Mouse (Mus musculus): Measurements from ENCODE around the gene Sytl3. TPM values are rescaled to one million over a fixed set of nuclear protein-coding genes. Genes with fewer than 3 reads are reported as not detected.
"Not testable (repeated sequence)": the region's sequence is repeated elsewhere in the genome, so short reads cannot be mapped to it uniquely, and the experiment has no call there.

Gene Sytl3
- polyA plus RNA-seq, 1 experiment from 2014 or later = 1.1 TPM

GRCm38 (mm10) chr17:6650904-6651565 lies 7.9 kb upstream of the Sytl3 start:
- H3K27ac ChIP-seq; H3K9ac ChIP-seq; H3K27me3 ChIP-seq; H3K4me3 ChIP-seq; H3K4me2 ChIP-seq; H3K4me1 ChIP-seq; H3K9me3 ChIP-seq; ATAC-seq (ENCODE audit: borderline replicate concordance, extremely low read depth, low FRiP score, low TSS enrichment); H3K36me3 ChIP-seq: not testable (repeated sequence)
- WGBS = 87% methylated on average over 6 of the region's 7 CpGs

GRCm38 (mm10) chr17:6653341-6653946 lies 5.4 kb upstream of the Sytl3 start:
- not testable (repeated sequence) for H3K4me2 ChIP-seq; ATAC-seq (ENCODE audit: borderline replicate concordance, extremely low read depth, low FRiP score, low TSS enrichment); H3K9me3 ChIP-seq

GRCm38 (mm10) chr17:6655087-6655511 lies 3.8 kb upstream of the Sytl3 start:
- not testable (repeated sequence) for H3K27me3 ChIP-seq, H3K9me3 ChIP-seq, H3K36me3 ChIP-seq, H3K4me1 ChIP-seq
- Histone ChIP-seq H3K4me3 (peak overlapping the region; percentile 56), H3K9ac (peak overlapping the region; percentile 62), H3K27ac (peak overlapping the region; percentile 87), H3K4me2 (peak overlapping the region; percentile 59)
- peak; percentile 85 for ATAC-seq (ENCODE audit: borderline replicate concordance, extremely low read depth, low FRiP score, low TSS enrichment)
- WGBS = under 1% methylated on average over 36 of the region's 36 CpGs

More at GRCm38 (mm10) chr17:6653341-6653946, 5.4 kb upstream of the Sytl3 start:
- H3K27me3 ChIP-seq, H3K9ac ChIP-seq, H3K4me3 ChIP-seq, H3K36me3 ChIP-seq, H3K4me1 ChIP-seq, H3K27ac ChIP-seq: not testable (repeated sequence)
- WGBS = 73% methylated on average over 4 of the region's 5 CpGs

- H3K27me3 ChIP-seq, H3K36me3 ChIP-seq, H3K9me3 ChIP-seq, H3K4me1 ChIP-seq: not testable (repeated sequence)
- H3K9ac ChIP-seq = peak within 1 kb of the TSS; percentile 62
- ATAC-seq (ENCODE audit: borderline replicate concordance, extremely low read depth, low FRiP score, low TSS enrichment) = peak; percentile 97
- peak within 1 kb of the TSS; percentile 59 for H3K4me2 ChIP-seq
- peak within 1 kb of the TSS; percentile 87 for H3K27ac ChIP-seq
- WGBS = 1% methylated on average over 31 of the region's 33 CpGs
- H3K4me3 ChIP-seq = peak within 1 kb of the TSS; percentile 56
These were observed 3.2 kb upstream of the Sytl3 start, which contains the start of gene Dynlt1f for GRCm38 (mm10) chr17:6655567-6656281. Gene Dynlt1f (minus strand): TSS chr17:6655900.

GRCm38 (mm10) chr17:6656471-6656870 lies 2.4 kb upstream of the Sytl3 start:
- H3K4me2 ChIP-seq; H3K4me3 ChIP-seq; H3K27me3 ChIP-seq; H3K36me3 ChIP-seq; ATAC-seq (ENCODE audit: borderline replicate concordance, extremely low read depth, low FRiP score, low TSS enrichment); H3K4me1 ChIP-seq; H3K9ac ChIP-seq; H3K27ac ChIP-seq; H3K9me3 ChIP-seq: not testable (repeated sequence)
- 87% methylated on average over 1 of the region's 3 CpGs for WGBS

GRCm38 (mm10) chr17:6660589-6660988 lies 1.7 kb downstream of the Sytl3 start:
- H3K4me2 ChIP-seq, H3K4me3 ChIP-seq, H3K27me3 ChIP-seq, H3K36me3 ChIP-seq, H3K4me1 ChIP-seq, H3K9ac ChIP-seq, H3K9me3 ChIP-seq: not testable (repeated sequence)
- 15% methylated on average over 6 of the region's 6 CpGs for WGBS
- peak overlapping the region; percentile 61 for H3K27ac ChIP-seq
- peak; percentile 3; the same call in 1 of the 2 replicates for ATAC-seq (ENCODE audit: borderline replicate concordance, extremely low read depth, low FRiP score, low TSS enrichment)

GRCm38 (mm10) chr17:6661093-6661816 lies 2.4 kb downstream of the Sytl3 start:
- H3K4me2 ChIP-seq, H3K9me3 ChIP-seq, H3K36me3 ChIP-seq, H3K4me1 ChIP-seq, H3K9ac ChIP-seq, H3K27me3 ChIP-seq, H3K4me3 ChIP-seq: not testable (repeated sequence)
- H3K27ac ChIP-seq = peak overlapping the region; percentile 61
- peak; percentile 62; the same call in 1 of the 2 replicates for ATAC-seq (ENCODE audit: borderline replicate concordance, extremely low read depth, low FRiP score, low TSS enrichment)
- 25% methylated on average over 10 of the region's 11 CpGs for WGBS

- H3K9me3 ChIP-seq; H3K36me3 ChIP-seq; H3K27ac ChIP-seq; H3K4me3 ChIP-seq; H3K4me2 ChIP-seq; ATAC-seq (ENCODE audit: borderline replicate concordance, extremely low read depth, low FRiP score, low TSS enrichment); H3K27me3 ChIP-seq; H3K4me1 ChIP-seq; H3K9ac ChIP-seq: not testable (repeated sequence)
- 55% methylated on average over 3 of the region's 3 CpGs for WGBS
These were observed 3.9 kb downstream of the Sytl3 start for GRCm38 (mm10) chr17:6662840-6663239.

- not testable (repeated sequence) for H3K27ac ChIP-seq, H3K27me3 ChIP-seq, H3K9ac ChIP-seq, H3K36me3 ChIP-seq, H3K4me1 ChIP-seq, H3K4me2 ChIP-seq, H3K4me3 ChIP-seq, H3K9me3 ChIP-seq
- 81% methylated on average over 4 of the region's 5 CpGs for WGBS
- ATAC-seq (ENCODE audit: borderline replicate concordance, extremely low read depth, low FRiP score, low TSS enrichment) = peak; percentile 25; the same call in 1 of the 2 replicates
These were observed 6.5 kb downstream of the Sytl3 start for GRCm38 (mm10) chr17:6665389-6665788.

GRCm38 (mm10) chr17:6668522-6668921 lies 9.6 kb downstream of the Sytl3 start:
- not testable (repeated sequence) for H3K9ac ChIP-seq; H3K4me1 ChIP-seq; H3K4me2 ChIP-seq; H3K36me3 ChIP-seq; H3K27me3 ChIP-seq; ATAC-seq (ENCODE audit: borderline replicate concordance, extremely low read depth, low FRiP score, low TSS enrichment); H3K4me3 ChIP-seq; H3K9me3 ChIP-seq; H3K27ac ChIP-seq
- no CpG with 5 or more reads among the region's 6 CpGs for WGBS

- ATAC-seq (ENCODE audit: borderline replicate concordance, extremely low read depth, low FRiP score, low TSS enrichment); H3K27me3 ChIP-seq; H3K36me3 ChIP-seq; H3K4me1 ChIP-seq; H3K27ac ChIP-seq; H3K9ac ChIP-seq; H3K4me2 ChIP-seq; H3K4me3 ChIP-seq; H3K9me3 ChIP-seq: not testable (repeated sequence)
- 44% methylated on average over 5 of the region's 5 CpGs for WGBS
These were observed 15.4 kb downstream of the Sytl3 start for GRCm38 (mm10) chr17:6674297-6674696.

GRCm38 (mm10) chr17:6678063-6678462 lies 19.2 kb downstream of the Sytl3 start:
- 0 out of 2 replicates have a peak, but pooled peaks have one; percentile 24 for ATAC-seq (ENCODE audit: borderline replicate concordance, extremely low read depth, low FRiP score, low TSS enrichment)
- not testable (repeated sequence) for H3K9me3 ChIP-seq, H3K27me3 ChIP-seq, H3K4me2 ChIP-seq, H3K36me3 ChIP-seq, H3K4me1 ChIP-seq, H3K9ac ChIP-seq, H3K27ac ChIP-seq, H3K4me3 ChIP-seq
- WGBS = 40% methylated on average over 1 of the region's 2 CpGs
